Mouse (Mus musculus): ENCODE measurements around the gene Ube2v1. TPM values are rescaled to one million over a fixed set of nuclear protein-coding genes. Genes with fewer than 3 reads are reported as not detected.

Ube2v1 gene
- polyA plus RNA-seq, 1 experiment from 2014 or later, result 234 TPM

GRCm38 (mm10) chr2:167588774-167589577 is 42.9 kb downstream of the Ube2v1 start:
- H3K27me3 ChIP-seq (ENCODE audit: control insufficient read depth, insufficient read depth, low read length), result no peaks in the 10 kb centered on the region
- 32% methylated on average over 20 of the region's 21 CpGs for WGBS
- TF ChIP-seq CTCF (IDR thresholded peaks at IDR 0.05; ENCODE audit: low read depth) (no peak), EP300 (optimal IDR thresholded peaks at IDR 0.05) (no peak)
- 0 out of 2 replicates have a peak overlapping the region, but pooled peaks have one; percentile 27 for H3K9ac ChIP-seq (ENCODE audit: low read length)
- H3K27ac ChIP-seq (replicated peaks), result peak overlapping the region; percentile 78
- peak; percentile 68 for DNase-seq (ENCODE audit: low spot score)
- no peaks in the 10 kb centered on the region for H3K9me3 ChIP-seq (ENCODE audit: control insufficient read depth, low read length)
- no peaks in the 10 kb centered on the region for H3K36me3 ChIP-seq (ENCODE audit: control insufficient read depth, insufficient read depth, low read length)
- peak overlapping the region; percentile 35 for H3K4me2 ChIP-seq (replicated peaks; ENCODE audit: low read depth)
- peak; percentile 77 for ATAC-seq (ENCODE audit: low FRiP score, low TSS enrichment)
- H3K4me1 ChIP-seq (replicated peaks; ENCODE audit: control insufficient read depth, insufficient read depth), result 0 out of 2 replicates have a peak, but pooled peaks cover 3% of the 10 kb centered on the region
- H3K4me3 ChIP-seq (ENCODE audit: low read depth, low read length), result peak overlapping the region; percentile 12

- Histone ChIP-seq H3K4me2 (replicated peaks; ENCODE audit: low read depth) (no peak overlapping the region), H3K27ac (replicated peaks) (peak overlapping the region; percentile 70), H3K4me1 (replicated peaks; ENCODE audit: control insufficient read depth, insufficient read depth) (0 out of 2 replicates have a peak, but pooled peaks cover 3% of the 10 kb centered on the region), H3K36me3 (ENCODE audit: control insufficient read depth, insufficient read depth, low read length) (no peaks in the 10 kb centered on the region), H3K4me3 (ENCODE audit: low read depth, low read length) (no peak overlapping the region), H3K9ac (ENCODE audit: low read length) (no peak overlapping the region), H3K9me3 (ENCODE audit: control insufficient read depth, low read length) (no peaks in the 10 kb centered on the region), H3K27me3 (ENCODE audit: control insufficient read depth, insufficient read depth, low read length) (no peaks in the 10 kb centered on the region)
- DNase-seq (ENCODE audit: low spot score), result peak; percentile 37
- 17% methylated on average over 9 of the region's 9 CpGs for WGBS
- ATAC-seq (ENCODE audit: low FRiP score, low TSS enrichment), result peak; percentile 34; the same call in 1 of the 2 replicates
- TF ChIP-seq EP300 (optimal IDR thresholded peaks at IDR 0.05) (no peak), CTCF (IDR thresholded peaks at IDR 0.05; ENCODE audit: low read depth) (no peak)
These were observed 44.9 kb downstream of the Ube2v1 start for GRCm38 (mm10) chr2:167586976-167587375.

GRCm38 (mm10) chr2:167586041-167586440 is 45.9 kb downstream of the Ube2v1 start:
- DNase-seq (ENCODE audit: low spot score) (no peak), ATAC-seq (ENCODE audit: low FRiP score, low TSS enrichment) (no peak)
- 30% methylated on average over 8 of the region's 8 CpGs for WGBS
- no peaks in the 10 kb centered on the region for H3K36me3 ChIP-seq (ENCODE audit: control insufficient read depth, insufficient read depth, low read length)
- H3K4me2 ChIP-seq (replicated peaks; ENCODE audit: low read depth), result no peak overlapping the region
- TF ChIP-seq CTCF (IDR thresholded peaks at IDR 0.05; ENCODE audit: low read depth), result no peak
- no peak for TF ChIP-seq EP300 (optimal IDR thresholded peaks at IDR 0.05)
- H3K27ac ChIP-seq (replicated peaks), result peak overlapping the region; percentile 70; the same call in 1 of the 2 replicates
- H3K27me3 ChIP-seq (ENCODE audit: control insufficient read depth, insufficient read depth, low read length), result no peaks in the 10 kb centered on the region
- 0 out of 2 replicates have a peak, but pooled peaks cover 3% of the 10 kb centered on the region for H3K4me1 ChIP-seq (replicated peaks; ENCODE audit: control insufficient read depth, insufficient read depth)
- no peak overlapping the region for H3K4me3 ChIP-seq (ENCODE audit: low read depth, low read length)
- peak overlapping the region; percentile 23; the same call in 1 of the 2 replicates for H3K9ac ChIP-seq (ENCODE audit: low read length)
- H3K9me3 ChIP-seq (ENCODE audit: control insufficient read depth, low read length), result no peaks in the 10 kb centered on the region

GRCm38 (mm10) chr2:167585273-167585672 is 46.6 kb downstream of the Ube2v1 start:
- no peak overlapping the region for H3K27ac ChIP-seq (replicated peaks)
- 85% methylated on average over 2 of the region's 2 CpGs for WGBS

GRCm38 (mm10) chr2:167583161-167583952 is 48.5 kb downstream of the Ube2v1 start:
- no peaks in the 10 kb centered on the region for H3K27me3 ChIP-seq (ENCODE audit: control insufficient read depth, insufficient read depth, low read length)
- 27% methylated on average over 10 of the region's 10 CpGs for WGBS
- TF ChIP-seq CTCF (IDR thresholded peaks at IDR 0.05; ENCODE audit: low read depth), result no peak
- no peak for TF ChIP-seq EP300 (optimal IDR thresholded peaks at IDR 0.05)
- peak overlapping the region; percentile 63; the same call in 1 of the 2 replicates for H3K27ac ChIP-seq (replicated peaks)
- H3K4me1 ChIP-seq (replicated peaks; ENCODE audit: control insufficient read depth, insufficient read depth), result no peaks in the 10 kb centered on the region
- no peaks in the 10 kb centered on the region for H3K36me3 ChIP-seq (ENCODE audit: control insufficient read depth, insufficient read depth, low read length)
- H3K9ac ChIP-seq (ENCODE audit: low read length), result no peak overlapping the region
- ATAC-seq (ENCODE audit: low FRiP score, low TSS enrichment) (no peak; the same call in 1 of the 2 replicates), DNase-seq (ENCODE audit: low spot score) (no peak)
- H3K4me2 ChIP-seq (replicated peaks; ENCODE audit: low read depth), result no peak overlapping the region
- H3K4me3 ChIP-seq (ENCODE audit: low read depth, low read length), result no peak overlapping the region
- H3K9me3 ChIP-seq (ENCODE audit: control insufficient read depth, low read length), result no peaks in the 10 kb centered on the region

More at GRCm38 (mm10) chr2:167585273-167585672, 46.6 kb downstream of the Ube2v1 start:
- H3K36me3 ChIP-seq (ENCODE audit: control insufficient read depth, insufficient read depth, low read length), result no peaks in the 10 kb centered on the region
- no peak for DNase-seq (ENCODE audit: low spot score)
- TF ChIP-seq EP300 (optimal IDR thresholded peaks at IDR 0.05) (no peak), CTCF (IDR thresholded peaks at IDR 0.05; ENCODE audit: low read depth) (no peak)
- H3K4me2 ChIP-seq (replicated peaks; ENCODE audit: low read depth), result no peak overlapping the region
- H3K27me3 ChIP-seq (ENCODE audit: control insufficient read depth, insufficient read depth, low read length), result no peaks in the 10 kb centered on the region
- no peak overlapping the region for H3K4me3 ChIP-seq (ENCODE audit: low read depth, low read length)
- ATAC-seq (ENCODE audit: low FRiP score, low TSS enrichment), result no peak
- H3K9me3 ChIP-seq (ENCODE audit: control insufficient read depth, low read length), result no peaks in the 10 kb centered on the region
- no peaks in the 10 kb centered on the region for H3K4me1 ChIP-seq (replicated peaks; ENCODE audit: control insufficient read depth, insufficient read depth)
- H3K9ac ChIP-seq (ENCODE audit: low read length), result no peak overlapping the region

All from stomach, postnatal 0 days (tissue).